Mouse (Mus musculus): Measurements from ENCODE around the gene Gm20661. TPM values are rescaled to one million over a fixed set of nuclear protein-coding genes. Genes with fewer than 3 reads are reported as not detected.
A peak's percentile ranks its signal among the peaks of the same experiment; 100 is the strongest.

Gene Gm20661
- 0.54 and 0.66 TPM in 2 replicates for polyA plus RNA-seq (2015; fragmentation: Nextera tagmentation; extraction: Ambion mirVana)

DNA sequence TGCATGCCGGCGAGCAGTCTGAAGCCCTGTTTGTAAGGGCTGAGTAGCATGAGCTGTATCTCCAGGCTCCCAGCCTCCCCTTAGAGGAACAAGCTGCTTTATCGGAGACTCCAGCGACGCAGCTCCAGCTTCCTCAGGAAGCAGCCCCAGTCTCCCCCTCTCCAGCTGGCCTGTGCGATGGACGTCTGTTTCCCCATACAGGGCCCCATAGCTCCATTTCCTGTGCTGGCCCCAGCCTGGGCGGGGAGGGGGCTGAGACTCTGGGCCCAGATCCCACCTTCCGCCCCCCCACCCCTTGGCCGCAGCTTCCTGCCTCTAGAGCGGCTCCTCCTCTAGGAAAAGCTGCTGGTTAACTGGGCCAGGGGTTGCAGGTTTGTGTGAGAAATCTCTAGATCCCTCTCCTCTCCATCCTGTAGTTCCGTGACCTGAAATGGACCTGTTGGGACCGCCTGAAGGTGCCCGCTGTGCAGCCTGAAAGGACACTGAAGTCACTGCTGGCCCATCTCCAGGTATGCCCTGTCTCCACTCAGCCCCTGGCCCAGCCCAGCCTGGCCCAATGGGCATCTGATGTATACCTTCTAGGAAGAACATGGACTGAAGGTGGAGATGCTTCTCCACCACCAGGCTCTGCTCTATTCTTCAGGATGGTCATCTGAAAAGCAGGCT lies at the start of gene Gm20661:
Gene Gm20661 (plus strand): TSS at position 378 of the 666 bp plus-strand sequence.
- peak; percentile 72 for ATAC-seq (ENCODE audit: insufficient read depth)
- no peaks in the 10 kb centered on the region for H3K27me3 ChIP-seq
- H3K9me3 ChIP-seq (replicated peaks): no peaks in the 10 kb centered on the region
- H3K4me3 ChIP-seq (replicated peaks): peak within 1 kb of the TSS; percentile 84
- H3K36me3 ChIP-seq (replicated peaks): peaks cover 69% of the 10 kb centered on the region
- 7% methylated on average over 14 of the region's 14 CpGs for WGBS (ENCODE audit: insufficient replicate concordance)
- peaks cover 95% of the 10 kb centered on the region for H3K4me1 ChIP-seq (replicated peaks)
- peak within 1 kb of the TSS; percentile 97 for H3K27ac ChIP-seq (replicated peaks)
- peak within 1 kb of the TSS; percentile 82 for H3K9ac ChIP-seq
- peak within 1 kb of the TSS; percentile 92 for H3K4me2 ChIP-seq

DNA sequence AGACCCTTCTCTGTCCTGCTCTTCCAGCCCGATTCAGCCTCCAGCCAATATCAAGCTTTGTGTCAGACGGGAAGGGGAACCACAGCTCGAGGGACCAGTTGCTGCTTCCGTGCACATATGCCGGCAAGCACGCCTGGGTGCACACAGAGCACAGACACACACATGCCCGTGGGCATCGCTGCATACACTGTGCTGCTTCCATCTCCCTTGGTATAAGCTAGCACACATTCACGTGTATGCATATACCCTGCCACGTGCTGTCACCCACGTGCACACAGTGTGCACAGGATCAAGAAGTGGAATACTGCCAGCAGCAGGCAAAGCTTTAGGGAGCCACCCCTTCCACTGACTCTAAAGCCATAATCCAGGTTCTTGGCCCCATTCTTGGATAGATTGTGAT lies 48.7 kb upstream of the Gm20661 start:
- no peak for ATAC-seq (ENCODE audit: insufficient read depth)
- no peak overlapping the region for H3K9ac ChIP-seq
- no peak overlapping the region for H3K27ac ChIP-seq (replicated peaks)
- no peaks in the 10 kb centered on the region for H3K9me3 ChIP-seq (replicated peaks)
- peaks cover 86% of the 10 kb centered on the region for H3K27me3 ChIP-seq
- H3K4me1 ChIP-seq (replicated peaks): peaks cover 9% of the 10 kb centered on the region
- no peaks in the 10 kb centered on the region for H3K36me3 ChIP-seq (replicated peaks)
- no peak overlapping the region for H3K4me2 ChIP-seq
- no peak overlapping the region for H3K4me3 ChIP-seq (replicated peaks)
- WGBS (ENCODE audit: insufficient replicate concordance): 64% methylated on average over 11 of the region's 11 CpGs

DNA sequence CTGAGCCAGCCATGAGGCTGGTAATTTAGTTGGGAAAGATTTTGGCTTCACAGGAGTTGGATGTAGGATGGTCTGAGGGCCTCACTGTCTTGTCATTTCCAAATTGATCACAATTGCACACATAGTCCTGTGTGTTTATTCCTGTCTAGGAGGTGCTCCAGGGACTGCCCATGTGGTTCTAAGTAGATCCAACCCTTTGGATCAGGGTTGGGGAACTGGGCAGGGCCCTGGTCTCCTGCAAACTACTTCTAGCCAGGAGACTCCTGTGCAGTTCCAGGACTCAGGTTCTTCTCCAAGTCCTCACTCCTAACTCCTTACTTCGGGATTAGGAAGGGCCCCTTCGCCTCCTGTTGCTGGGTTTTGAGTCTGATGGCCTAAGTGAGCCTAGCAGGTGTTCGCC lies 47.5 kb upstream of the Gm20661 start, which contains the start of gene Camkv:
Gene Camkv (plus strand): TSS at position 301 of the 400 bp plus-strand sequence.
- peak within 1 kb of the TSS; percentile 36 for H3K4me3 ChIP-seq (replicated peaks)
- H3K9me3 ChIP-seq (replicated peaks): no peaks in the 10 kb centered on the region
- no peaks in the 10 kb centered on the region for H3K36me3 ChIP-seq (replicated peaks)
- H3K4me1 ChIP-seq (replicated peaks): peaks cover 9% of the 10 kb centered on the region
- H3K27me3 ChIP-seq: peaks cover 87% of the 10 kb centered on the region
- 44% methylated on average over 3 of the region's 3 CpGs for WGBS (ENCODE audit: insufficient replicate concordance)
- ATAC-seq (ENCODE audit: insufficient read depth): no peak
- peak within 1 kb of the TSS; percentile 65 for H3K4me2 ChIP-seq
- H3K27ac ChIP-seq (replicated peaks): no peak within 1 kb of the TSS
- H3K9ac ChIP-seq: no peak within 1 kb of the TSS

GRCm38 (mm10) chr9:107935790-107936214 lies 47.1 kb upstream of the Gm20661 start:
- H3K4me3 ChIP-seq (replicated peaks): peak overlapping the region; percentile 36
- peak overlapping the region; percentile 65 for H3K4me2 ChIP-seq
- peaks cover 9% of the 10 kb centered on the region for H3K4me1 ChIP-seq (replicated peaks)
- no peak for ATAC-seq (ENCODE audit: insufficient read depth)
- WGBS (ENCODE audit: insufficient replicate concordance): under 1% methylated on average over 41 of the region's 41 CpGs
- H3K9ac ChIP-seq: no peak overlapping the region
- no peaks in the 10 kb centered on the region for H3K36me3 ChIP-seq (replicated peaks)
- H3K9me3 ChIP-seq (replicated peaks): no peaks in the 10 kb centered on the region
- peaks cover 90% of the 10 kb centered on the region for H3K27me3 ChIP-seq
- no peak overlapping the region for H3K27ac ChIP-seq (replicated peaks)

- Histone ChIP-seq H3K36me3 (replicated peaks) (no peaks in the 10 kb centered on the region), H3K4me3 (replicated peaks) (peak overlapping the region; percentile 36), H3K4me1 (replicated peaks) (peaks cover 9% of the 10 kb centered on the region), H3K4me2 (peak overlapping the region; percentile 65), H3K27ac (replicated peaks) (no peak overlapping the region), H3K9ac (no peak overlapping the region), H3K9me3 (replicated peaks) (no peaks in the 10 kb centered on the region), H3K27me3 (peaks cover 94% of the 10 kb centered on the region)
- 5% methylated on average over 29 of the region's 29 CpGs for WGBS (ENCODE audit: insufficient replicate concordance)
- ATAC-seq (ENCODE audit: insufficient read depth): no peak
Observed at GRCm38 (mm10) chr9:107936215-107936822, 46.5 kb upstream of the Gm20661 start.

- peaks cover 9% of the 10 kb centered on the region for H3K4me1 ChIP-seq (replicated peaks)
- H3K27me3 ChIP-seq: peaks cover 91% of the 10 kb centered on the region
- no peaks in the 10 kb centered on the region for H3K9me3 ChIP-seq (replicated peaks)
- 22% methylated on average over 3 of the region's 3 CpGs for WGBS (ENCODE audit: insufficient replicate concordance)
- no peaks in the 10 kb centered on the region for H3K36me3 ChIP-seq (replicated peaks)
- H3K4me2 ChIP-seq: no peak overlapping the region
- no peak overlapping the region for H3K9ac ChIP-seq
- no peak overlapping the region for H3K27ac ChIP-seq (replicated peaks)
- ATAC-seq (ENCODE audit: insufficient read depth): no peak
- no peak overlapping the region for H3K4me3 ChIP-seq (replicated peaks)
Observed at GRCm38 (mm10) chr9:107936831-107937230, 46.0 kb upstream of the Gm20661 start.

GRCm38 (mm10) chr9:107947241-107948194 lies 35.3 kb upstream of the Gm20661 start:
- peaks cover 26% of the 10 kb centered on the region for H3K4me1 ChIP-seq (replicated peaks)
- H3K27me3 ChIP-seq: peaks cover 7% of the 10 kb centered on the region; the same call in 1 of the 2 replicates
- no peak for ATAC-seq (ENCODE audit: insufficient read depth)
- no peak overlapping the region for H3K4me3 ChIP-seq (replicated peaks)
- H3K27ac ChIP-seq (replicated peaks): no peak overlapping the region
- WGBS (ENCODE audit: insufficient replicate concordance): 78% methylated on average over 31 of the region's 31 CpGs
- no peak overlapping the region for H3K9ac ChIP-seq
- no peaks in the 10 kb centered on the region for H3K36me3 ChIP-seq (replicated peaks)
- H3K9me3 ChIP-seq (replicated peaks): no peaks in the 10 kb centered on the region
- no peak overlapping the region for H3K4me2 ChIP-seq

DNA sequence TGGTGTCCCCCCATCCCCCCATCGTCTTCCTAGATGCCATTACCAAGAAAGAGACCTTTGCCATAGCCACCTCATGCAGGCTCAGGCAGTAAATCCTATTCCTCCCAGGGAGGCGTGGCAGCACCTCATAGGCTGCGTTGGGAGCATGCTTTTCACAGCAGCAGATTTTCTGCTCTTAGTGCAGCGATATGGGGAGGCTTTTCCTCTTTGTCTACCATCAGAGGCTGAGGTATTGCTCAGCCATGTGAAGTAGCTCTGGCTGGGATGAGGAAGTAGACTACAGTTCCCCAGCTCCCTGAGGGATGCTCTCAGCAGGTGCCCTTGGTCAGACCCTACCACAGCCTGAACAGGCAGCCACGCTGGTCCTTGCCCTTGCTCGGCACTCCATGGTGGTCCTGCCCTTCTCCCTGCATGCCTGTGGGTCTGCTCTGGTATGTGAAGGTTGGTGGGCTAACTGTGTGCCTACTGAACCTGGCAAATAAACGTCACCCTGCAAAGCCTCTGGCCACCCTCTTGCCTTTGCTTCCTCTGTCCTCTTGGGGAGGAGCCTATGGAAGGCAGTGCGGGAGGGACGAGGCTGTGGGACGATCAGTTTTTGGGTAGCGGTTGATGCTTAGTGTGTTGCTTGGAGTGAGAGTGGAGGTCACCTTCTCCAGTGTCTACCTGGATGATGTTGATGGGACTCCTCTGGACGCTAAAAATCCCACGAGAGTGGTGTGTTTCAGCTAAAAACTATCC lies 33.5 kb upstream of the Gm20661 start:
- Histone ChIP-seq H3K36me3 (replicated peaks) (no peaks in the 10 kb centered on the region), H3K9ac (no peak overlapping the region), H3K27ac (replicated peaks) (no peak overlapping the region), H3K9me3 (replicated peaks) (no peaks in the 10 kb centered on the region), H3K27me3 (peaks cover 4% of the 10 kb centered on the region; the same call in 1 of the 2 replicates), H3K4me2 (no peak overlapping the region), H3K4me3 (replicated peaks) (no peak overlapping the region), H3K4me1 (replicated peaks) (peaks cover 31% of the 10 kb centered on the region)
- ATAC-seq (ENCODE audit: insufficient read depth): no peak
- WGBS (ENCODE audit: insufficient replicate concordance): 68% methylated on average over 13 of the region's 13 CpGs

DNA sequence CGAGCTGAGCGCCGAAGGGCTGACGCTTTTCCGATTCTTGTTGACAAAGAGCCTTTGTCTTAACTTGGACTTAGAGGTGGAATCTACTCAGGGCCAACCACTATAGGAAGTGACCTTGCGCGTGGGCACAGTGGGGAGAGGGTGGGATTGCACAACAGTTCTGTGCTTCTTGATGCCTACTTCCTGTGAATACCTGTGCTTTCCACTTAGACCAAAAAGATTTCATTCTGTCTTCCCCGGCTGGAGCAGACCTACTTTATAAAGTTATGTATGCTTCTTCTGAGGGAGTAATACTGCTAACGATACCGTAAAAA lies 33.0 kb upstream of the Gm20661 start, which contains the start of gene Traip:
Gene Traip (plus strand): TSS at position 215 of the 314 bp plus-strand sequence.
- Histone ChIP-seq H3K27me3 (peaks cover 4% of the 10 kb centered on the region; the same call in 1 of the 2 replicates), H3K4me2 (peak within 1 kb of the TSS; percentile 86), H3K4me1 (replicated peaks) (peaks cover 31% of the 10 kb centered on the region), H3K9ac (peak within 1 kb of the TSS; percentile 71), H3K27ac (replicated peaks) (peak within 1 kb of the TSS; percentile 74), H3K36me3 (replicated peaks) (no peaks in the 10 kb centered on the region), H3K4me3 (replicated peaks) (peak within 1 kb of the TSS; percentile 88), H3K9me3 (replicated peaks) (no peaks in the 10 kb centered on the region)
- ATAC-seq (ENCODE audit: insufficient read depth): no peak
- 78% methylated on average over 10 of the region's 10 CpGs for WGBS (ENCODE audit: insufficient replicate concordance)
